Mouse (Mus musculus): ENCODE measurements around the gene Acad12.
"Not testable (repeated sequence)": the region's sequence is repeated elsewhere in the genome, so short reads cannot be mapped to it uniquely, and the experiment has no call there.

Gene Acad12

DNA sequence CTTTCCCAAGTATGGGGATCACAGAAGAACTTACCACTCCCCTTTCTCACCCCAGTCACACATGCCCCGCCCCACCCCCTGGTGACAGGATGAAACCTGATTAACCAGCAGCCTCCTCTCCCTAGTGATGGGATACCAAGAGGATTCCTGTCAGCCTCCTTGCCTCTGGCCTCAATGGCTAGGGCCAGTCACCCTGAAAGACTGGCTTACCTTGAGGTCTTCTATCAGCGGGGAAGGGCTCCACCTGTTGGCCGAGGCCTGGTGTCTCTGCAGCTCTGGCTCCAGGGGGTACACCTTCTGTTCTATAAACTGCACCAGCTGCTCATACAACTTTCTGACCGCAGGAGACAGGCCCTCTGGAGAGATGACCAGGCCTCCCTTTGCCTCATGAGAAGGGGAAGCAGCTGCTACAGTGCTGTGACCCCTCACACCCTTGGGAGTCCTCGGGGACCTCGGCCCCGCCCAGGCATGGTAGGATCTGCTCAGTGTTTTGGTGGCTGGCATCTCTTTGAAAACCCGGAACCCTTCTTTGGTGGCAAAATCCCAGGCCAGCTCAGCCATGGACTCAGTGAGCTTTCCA, 9.1 kb downstream of the Acad12 start:
- DNase-seq = not testable (repeated sequence)

GRCm38 (mm10) chr5:121606151-121606550, 12.6 kb downstream of the Acad12 start:
- peak; percentile 74 to 79 for DNase-seq

DNA sequence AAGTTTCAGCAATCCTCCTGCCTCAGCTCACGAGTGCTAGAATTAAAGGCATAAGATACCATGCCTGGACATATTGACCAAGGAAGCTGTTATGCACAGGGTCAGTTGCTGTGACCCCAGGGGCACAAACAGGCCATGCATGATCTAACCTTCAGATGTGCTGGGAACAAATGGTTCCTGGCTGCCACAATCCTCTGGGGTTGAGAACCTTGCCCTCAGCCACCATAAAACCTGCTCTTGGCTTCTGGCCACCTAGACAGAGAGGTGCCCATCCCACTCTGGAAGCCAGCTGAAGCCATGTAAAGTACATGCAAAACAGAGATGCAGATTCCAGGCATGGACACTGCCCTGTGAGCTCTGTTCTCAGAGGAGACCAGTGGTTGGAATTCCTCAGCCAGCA, 14.9 kb downstream of the Acad12 start:
- not testable (repeated sequence) for DNase-seq

- peak; percentile 84 to 87 for DNase-seq
Observed at GRCm38 (mm10) chr5:121601547-121602299, 17.0 kb downstream of the Acad12 start.

GRCm38 (mm10) chr5:121598871-121599610, 19.7 kb downstream of the Acad12 start:
- DNase-seq = no peak

DNA sequence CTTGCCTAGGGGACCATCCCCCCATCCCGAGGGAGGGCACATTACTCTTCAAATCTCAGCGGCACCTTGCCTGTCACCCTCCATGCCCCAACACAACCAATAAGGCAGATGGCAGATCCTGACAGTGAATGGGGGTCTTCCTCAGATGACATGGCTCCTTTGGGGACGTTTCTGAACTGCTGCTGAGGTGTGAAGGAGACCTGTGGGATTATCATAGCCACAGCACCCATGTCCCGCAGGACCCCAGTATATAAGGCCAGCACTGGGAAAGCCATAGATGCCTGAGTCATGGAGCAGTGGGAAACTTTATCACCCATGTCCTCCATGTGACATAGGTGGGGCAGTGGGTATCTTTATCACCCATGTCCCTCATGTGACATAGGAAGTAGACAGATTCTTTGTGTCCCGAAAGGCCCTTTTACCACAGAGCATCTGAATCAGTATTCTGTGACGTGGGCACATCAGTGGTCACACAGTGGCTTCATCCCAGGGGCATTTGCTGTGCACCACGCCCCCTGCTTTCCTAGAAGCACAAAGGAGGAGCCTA, 20.7 kb downstream of the Acad12 start:
- no peak for DNase-seq

DNA sequence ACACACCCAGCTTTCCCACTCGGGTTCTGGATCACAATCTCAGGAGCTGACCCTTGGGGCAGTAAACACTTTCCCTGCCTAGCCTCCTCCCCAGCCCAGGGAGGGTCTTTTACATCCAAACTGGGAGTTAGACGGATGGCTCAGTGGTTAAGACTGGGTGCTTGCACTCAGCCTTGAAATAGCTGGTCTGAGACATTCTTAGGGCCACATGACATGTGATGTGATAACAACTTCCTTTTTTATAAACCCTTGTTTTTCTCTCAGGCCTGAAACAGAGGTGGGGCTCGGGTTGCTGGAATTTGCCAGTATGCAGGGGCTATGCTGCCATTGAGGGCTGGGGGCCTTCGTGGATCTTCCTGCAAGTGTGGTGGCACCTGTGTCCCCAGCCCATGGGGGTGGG, 21.4 kb downstream of the Acad12 start:
- DNase-seq = no peak

- DNase-seq = no peak
Observed at GRCm38 (mm10) chr5:121596226-121596625, 22.5 kb downstream of the Acad12 start.

DNA sequence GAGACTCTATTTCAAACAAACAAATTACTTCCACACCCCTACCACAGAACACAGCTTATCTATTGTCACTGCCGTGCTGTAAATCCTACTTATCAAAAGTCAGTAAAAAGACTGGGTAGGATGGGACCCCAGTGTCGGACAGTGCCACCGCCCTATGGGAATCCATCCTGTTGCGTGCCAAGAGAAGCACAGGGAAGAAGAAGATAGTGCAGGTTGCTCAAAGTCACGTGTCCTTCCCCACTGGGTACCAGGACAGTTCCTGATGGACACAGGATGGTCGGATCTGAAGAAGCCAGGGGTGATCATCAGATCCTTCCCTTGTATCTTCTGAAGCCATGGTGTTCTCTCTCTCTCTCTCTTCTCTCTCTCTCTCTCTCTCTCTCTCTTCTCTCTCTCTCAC, 23.0 kb downstream of the Acad12 start:
- DNase-seq = no peak

DNA sequence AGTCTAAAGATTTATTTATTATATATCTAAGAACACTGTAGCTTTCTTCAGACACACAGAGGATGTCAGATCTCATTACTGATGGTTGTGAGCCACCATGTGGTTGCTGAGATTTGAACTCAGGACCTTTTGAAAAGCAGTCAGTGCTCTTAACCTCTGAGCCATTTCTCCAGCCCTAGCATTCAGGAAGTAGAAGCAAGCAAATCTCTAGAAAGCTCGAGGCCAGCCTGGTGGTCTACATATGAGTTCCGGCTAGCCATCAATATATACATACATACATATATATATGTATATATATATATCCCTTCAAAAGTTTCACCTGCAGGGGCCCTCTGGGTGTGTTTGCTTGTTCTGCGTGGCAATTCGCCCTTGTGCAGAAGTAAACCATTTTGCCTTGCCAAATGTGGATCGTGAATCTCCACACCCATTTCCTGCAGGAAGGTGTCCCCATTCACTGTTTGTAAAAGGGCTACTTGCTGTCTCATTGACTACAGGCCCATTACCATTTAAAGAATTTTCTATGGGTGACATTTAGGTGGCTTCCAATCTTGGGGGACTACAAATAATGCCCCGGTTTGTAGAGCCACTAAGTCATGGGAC, 23.9 kb downstream of the Acad12 start:
- no peak for DNase-seq

GRCm38 (mm10) chr5:121593451-121594401, 25.0 kb downstream of the Acad12 start, which contains the start of gene Aldh2:
Aldh2 (minus strand) TSS chr5:121593824.
- DNase-seq = peak; percentile 84 to 86

DNA sequence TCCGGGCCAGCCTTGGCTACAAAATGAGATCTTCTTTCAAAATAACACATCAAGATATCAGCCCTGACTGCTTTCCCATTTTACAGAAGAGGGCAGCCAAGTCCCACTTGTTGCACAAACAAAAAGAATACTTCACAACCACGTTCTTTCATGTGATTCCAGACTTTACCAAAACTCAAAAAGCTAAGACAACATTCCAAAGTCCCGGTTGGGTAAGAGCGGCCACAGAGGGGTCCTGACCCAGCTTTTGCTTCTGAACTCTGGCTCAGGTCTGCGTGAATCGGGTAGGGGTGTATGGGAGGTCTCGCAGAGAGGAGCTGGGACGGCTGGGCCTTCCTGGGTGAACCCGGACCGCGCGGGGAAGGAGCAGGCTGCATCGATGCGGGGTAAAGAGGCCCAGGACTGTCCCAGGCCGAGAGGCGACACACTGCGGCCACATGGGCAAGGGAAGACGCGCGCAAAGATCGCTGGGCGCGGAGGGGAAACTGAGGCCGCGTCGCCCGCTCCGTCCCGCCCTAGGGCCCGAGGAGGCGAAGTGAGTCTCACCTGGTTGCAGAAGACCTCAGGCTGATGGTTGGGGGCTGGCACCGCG, 25.8 kb downstream of the Acad12 start:
- no peak for DNase-seq

DNA sequence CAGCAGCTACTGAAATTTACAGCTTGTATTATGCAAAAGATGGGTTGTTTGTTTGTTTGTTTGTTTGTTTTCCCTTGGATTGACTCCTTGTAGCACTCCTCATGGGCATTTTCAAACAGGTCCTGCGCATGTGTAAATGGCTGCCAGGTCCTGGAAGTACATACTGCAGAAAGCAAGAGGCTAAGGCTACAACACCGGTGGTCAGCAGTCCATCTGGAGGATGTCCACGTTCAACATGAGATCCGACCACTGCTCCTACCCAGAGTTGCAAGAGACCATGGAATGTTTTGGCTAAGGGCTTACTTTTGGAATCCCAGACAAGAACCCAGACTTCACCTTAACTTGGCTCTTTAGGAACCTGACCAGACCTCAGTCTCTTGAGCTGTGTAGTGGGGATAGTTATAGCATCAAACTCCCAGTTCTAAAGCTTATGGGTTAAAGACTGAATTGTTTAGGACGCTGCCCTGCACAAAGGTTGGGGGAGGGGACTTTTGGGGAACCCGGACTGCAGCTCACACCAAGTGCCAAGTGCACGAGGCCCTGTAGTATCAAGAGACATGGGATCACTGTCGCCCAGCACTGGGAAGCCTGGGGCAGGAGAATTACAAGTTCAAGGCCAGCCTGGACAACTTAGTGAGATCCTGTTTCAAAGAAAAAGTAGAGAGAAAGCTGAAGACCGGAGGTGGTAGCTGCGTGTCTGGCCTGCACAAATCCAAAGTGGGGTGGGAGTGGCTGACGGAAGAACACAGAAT, 26.5 kb downstream of the Acad12 start:
- no peak for DNase-seq

GRCm38 (mm10) chr5:121591417-121592063, 27.2 kb downstream of the Acad12 start:
- no peak for DNase-seq

- no peak for DNase-seq
Observed at GRCm38 (mm10) chr5:121589928-121590327, 28.8 kb downstream of the Acad12 start.

GRCm38 (mm10) chr5:121586400-121587039, 32.2 kb downstream of the Acad12 start:
- DNase-seq = peak; percentile 23 to 29

GRCm38 (mm10) chr5:121585699-121586098, 33.0 kb downstream of the Acad12 start:
- DNase-seq = no peak

DNA sequence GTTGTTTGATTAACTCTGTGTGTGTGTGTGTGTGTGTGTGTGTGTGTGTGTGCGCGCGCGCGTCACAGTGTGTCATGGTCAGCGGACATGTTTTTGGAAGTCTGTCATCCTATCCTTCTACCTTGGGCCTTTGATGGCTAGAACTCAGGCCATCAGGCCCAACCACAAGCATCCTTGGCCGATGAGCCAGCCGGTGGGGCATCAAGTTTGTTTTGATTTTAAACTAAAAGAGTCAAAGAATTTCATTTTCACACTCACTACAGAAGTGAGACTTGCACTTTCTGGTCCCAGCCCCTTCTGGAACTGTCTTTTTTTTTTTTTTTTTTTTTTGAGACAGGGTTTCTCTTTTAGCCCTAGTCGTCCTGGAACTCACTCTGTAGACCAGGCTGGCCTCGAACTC, 33.7 kb downstream of the Acad12 start:
- no peak for DNase-seq

GRCm38 (mm10) chr5:121583765-121584501, 34.8 kb downstream of the Acad12 start:
- DNase-seq = peak; percentile 23 to 41

Data from thymus, postnatal 36 days (tissue).